Mouse (Mus musculus) megakaryocyte-erythroid progenitor cell, adult 5 weeks (primary cell): ENCODE results near the gene Chac2. TPM values are rescaled to one million over a fixed set of nuclear protein-coding genes. Genes with fewer than 3 reads are reported as not detected.

Source experiments
- polyA plus RNA-seq: library from polyadenylated mRNA; stranded (reverse); fragments of >175 nt; gene quantifications from 2 replicates; pipeline ENCODE4 v1.2.3, GENCODE M21; 2012

Gene Chac2
- polyA plus RNA-seq: 1.1 TPM in 2 replicates

DNA sequence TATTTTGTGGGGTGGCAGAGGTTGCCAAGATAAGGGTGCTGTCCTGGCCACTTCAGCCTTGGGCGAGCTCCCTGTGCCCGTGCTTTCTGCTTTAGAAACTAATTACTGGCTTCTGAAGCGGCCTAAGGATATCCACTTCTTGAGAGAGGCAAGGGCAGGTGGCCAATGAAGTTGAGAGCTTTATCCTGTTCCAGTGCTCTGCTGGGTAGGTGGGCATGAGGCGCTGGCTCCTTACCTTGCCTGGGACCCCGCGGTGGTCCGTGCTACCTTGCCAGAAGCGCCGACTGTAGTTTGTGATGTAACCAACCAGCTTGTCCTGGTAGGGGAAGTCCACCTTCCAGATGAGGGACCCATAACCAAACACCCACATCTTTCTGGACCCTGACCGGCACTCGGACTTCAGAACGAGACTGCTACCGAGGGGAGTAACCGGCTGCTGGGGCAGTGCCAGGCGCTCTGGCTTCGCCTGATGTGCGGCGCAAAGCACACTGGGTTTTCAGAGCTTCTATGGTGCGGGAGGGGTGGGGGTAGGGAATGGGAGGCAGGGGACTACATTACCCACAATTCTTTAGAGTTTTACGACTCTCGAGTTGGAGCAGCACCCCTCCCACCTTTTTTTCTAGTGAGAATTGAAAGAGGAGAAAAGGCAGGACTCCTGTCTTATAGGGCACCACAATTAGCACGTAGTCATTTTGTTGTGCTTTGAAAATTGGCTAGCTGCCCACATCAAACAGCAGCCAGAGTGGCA is at the start of gene Chac2:
Chac2 (minus strand) TSS at position 474 of the 748 bp plus-strand sequence.

DNA sequence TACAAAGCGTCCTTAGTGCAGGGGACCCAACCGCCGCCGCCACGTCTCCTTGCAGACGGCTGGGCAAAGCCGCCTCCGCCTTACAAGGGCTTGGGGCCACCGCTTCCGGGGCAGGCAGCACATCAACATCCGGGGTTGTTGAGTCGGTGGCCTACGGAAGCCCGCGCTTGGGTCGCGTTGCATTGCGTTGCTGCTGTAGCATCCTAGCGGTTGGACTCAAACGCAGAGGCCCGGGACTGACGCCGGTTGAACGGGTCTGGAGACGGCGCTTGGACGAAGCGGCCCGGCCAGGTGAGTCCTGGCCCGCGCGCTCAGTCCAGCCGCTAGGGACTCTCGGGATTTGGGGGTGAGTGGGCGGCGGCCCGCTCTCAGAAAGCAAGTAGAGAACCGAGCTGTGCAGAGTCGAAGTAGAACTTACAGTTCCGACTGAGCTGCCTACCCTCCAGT is 31.8 kb downstream of the Chac2 start, which contains the start of gene Erlec1:
Erlec1 (minus strand) TSS at position 57 of the 447 bp plus-strand sequence.

Other genes starting within 250 kb of the Chac2 start
- gene Psme4, start 214.6 kb downstream of the Chac2 start, polyA plus RNA-seq: 2.7 and 3.1 TPM in 2 replicates
- gene Gpr75, start 101.0 kb downstream of the Chac2 start, polyA plus RNA-seq: not detected in 2 replicates
- 1.4 and 1.5 TPM in 2 replicates for gene Asb3, start 100.9 kb downstream of the Chac2 start, polyA plus RNA-seq
- 17.5 and 21.5 TPM in 2 replicates for gene Erlec1, start 32.0 kb downstream of the Chac2 start, polyA plus RNA-seq
- gene Gm17332, start 196.1 kb upstream of the Chac2 start, polyA plus RNA-seq: not detected in 2 replicates